Mouse (Mus musculus): ENCODE results near the gene F11. TPM values are rescaled to one million over a fixed set of nuclear protein-coding genes. Genes with fewer than 3 reads are reported as not detected.

The F11 gene
- not detected for total RNA-seq (2023)

GRCm38 (mm10) chr8:45261920-45262319 lies at the start of gene F11:
F11 (minus strand) TSS chr8:45262031.

GRCm38 (mm10) chr8:45308366-45308765 lies 46.5 kb upstream of the F11 start, which contains the start of gene Gm45753:
Gm45753 (minus strand) TSS chr8:45308466.

GRCm38 (mm10) chr8:45294687-45295086 lies 32.9 kb upstream of the F11 start, which contains the start of gene Klkb1:
Klkb1 (minus strand) TSS chr8:45294859.

Other genes with a start within 250 kb of the F11 start
- gene Mtnr1a, start 192.9 kb downstream of the F11 start, total RNA-seq (2023) = not detected
- gene Klkb1, start 32.8 kb upstream of the F11 start, total RNA-seq (2023) = not detected
- not detected for gene Gm45753, start 46.4 kb upstream of the F11 start, total RNA-seq (2023)
- gene Cyp4v3, start 71.2 kb upstream of the F11 start, total RNA-seq (2023) = 6.9 TPM
- gene Fam149a, start 120.3 kb upstream of the F11 start, total RNA-seq (2023) = 0.18 TPM
- 2.8 TPM for gene Tlr3, start 149.0 kb upstream of the F11 start, total RNA-seq (2023)
- gene Sorbs2, start 245.8 kb upstream of the F11 start, total RNA-seq (2023) = 1.3 TPM